Mouse (Mus musculus) WW6 (cell line): ENCODE data around the gene Prickle1.
A peak's percentile ranks its signal among the peaks of the same experiment; 100 is the strongest.

Experiments used
- DNase-seq: peaks from one replicate; pipeline ENCODE4 v3.0.0-alpha.2; 2013; ENCODE audit warnings: low read depth, low spot score

Gene Prickle1

DNA sequence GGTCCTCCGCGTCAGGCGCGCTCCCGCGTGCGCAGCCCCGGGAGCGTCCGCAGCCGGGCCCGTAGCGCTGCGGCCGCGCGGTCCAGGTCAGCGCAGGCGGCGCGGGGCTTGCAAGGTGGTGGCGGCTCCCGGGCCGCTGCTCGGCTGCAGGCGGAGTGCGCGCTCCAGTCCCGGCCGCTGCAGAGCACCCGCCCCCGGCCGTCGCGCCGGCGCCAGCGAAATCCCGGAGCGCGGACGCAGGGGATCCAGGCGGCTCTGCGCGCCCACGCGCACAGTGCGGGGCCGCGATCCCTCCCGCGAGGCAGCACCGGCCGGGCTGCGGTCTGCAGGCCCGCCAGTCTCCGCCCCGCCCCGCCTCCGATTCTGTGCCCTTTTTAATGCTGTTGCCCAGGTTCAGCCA lies at the start of gene Prickle1:
Gene Prickle1, minus strand, starts transcription at position 146 of the 400 bp plus-strand sequence.
- DNase-seq: peak; percentile 57

GRCm38 (mm10) chr15:93640221-93640620 lies 44.5 kb upstream of the Prickle1 start:
- no peak for DNase-seq

GRCm38 (mm10) chr15:93636976-93637375 lies 41.3 kb upstream of the Prickle1 start:
- no peak for DNase-seq

- no peak for DNase-seq
These were observed 39.9 kb upstream of the Prickle1 start for GRCm38 (mm10) chr15:93635603-93636002.

DNA sequence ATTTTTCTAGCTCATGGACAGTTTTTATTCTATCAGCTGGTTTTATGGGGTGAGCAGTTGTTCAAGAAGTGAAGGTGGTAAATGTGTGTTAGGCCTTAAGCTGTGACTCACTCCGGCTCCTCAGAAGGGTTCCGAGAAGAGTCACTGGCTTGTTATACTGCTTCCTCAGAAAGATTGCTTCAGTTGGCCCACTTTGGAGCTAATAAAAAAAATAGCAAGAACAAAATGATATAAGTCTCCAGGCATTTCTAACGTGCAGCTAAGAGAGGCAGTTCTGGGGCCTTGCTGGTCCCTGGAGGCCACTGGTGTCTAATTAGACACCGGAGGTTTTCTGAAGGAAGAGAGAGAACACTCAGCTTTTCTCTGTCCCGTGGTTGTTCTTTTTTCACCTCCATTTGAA lies 38.8 kb upstream of the Prickle1 start:
- DNase-seq: no peak

DNA sequence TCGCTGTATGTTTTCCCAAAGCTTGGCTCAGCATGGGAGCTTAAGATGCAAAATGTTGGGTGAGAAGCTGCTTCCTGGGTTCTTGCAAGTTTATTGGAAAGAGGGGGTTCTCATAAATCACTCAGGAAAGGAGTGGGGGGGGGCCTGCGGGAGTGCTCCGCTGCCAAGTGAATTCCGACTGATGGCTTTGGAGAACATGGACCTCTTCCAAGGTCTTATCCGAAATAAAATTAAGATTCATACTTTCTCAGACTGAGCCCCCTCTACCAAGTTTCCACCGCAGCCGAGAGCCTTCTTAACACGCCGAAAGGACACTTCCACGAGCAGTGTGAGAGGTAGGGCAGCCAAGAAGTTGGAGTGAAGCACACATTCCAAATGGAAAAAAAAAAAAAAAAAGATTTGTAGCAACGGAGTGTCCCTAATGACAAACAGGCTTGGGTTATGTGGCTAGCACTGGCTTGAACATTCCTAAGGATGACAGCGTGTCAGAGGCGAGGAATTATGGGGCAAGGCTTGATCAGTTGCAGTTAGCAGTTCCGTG lies 34.4 kb upstream of the Prickle1 start:
- no peak for DNase-seq

DNA sequence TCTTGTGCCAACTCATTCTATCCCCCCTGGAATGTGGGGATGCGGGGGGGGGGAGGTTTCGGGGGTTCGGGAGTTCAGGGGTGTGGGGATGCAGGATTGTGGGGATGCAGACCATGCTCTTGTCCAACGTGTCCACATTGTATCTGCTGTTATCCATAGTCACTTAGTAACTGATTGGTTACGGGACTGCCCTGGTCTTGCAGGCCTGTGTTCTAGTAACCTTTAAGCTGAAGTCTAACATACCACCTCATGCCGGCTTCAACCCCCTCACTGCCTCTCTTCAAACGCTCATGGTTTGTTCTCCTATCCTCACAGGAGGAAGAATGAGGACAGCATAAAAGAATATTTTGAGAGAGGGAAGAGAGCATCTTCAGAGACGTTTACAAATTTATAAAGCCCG lies 33.5 kb upstream of the Prickle1 start:
- no peak for DNase-seq

- no peak for DNase-seq
These were observed 32.4 kb upstream of the Prickle1 start for GRCm38 (mm10) chr15:93627836-93628797.

DNA sequence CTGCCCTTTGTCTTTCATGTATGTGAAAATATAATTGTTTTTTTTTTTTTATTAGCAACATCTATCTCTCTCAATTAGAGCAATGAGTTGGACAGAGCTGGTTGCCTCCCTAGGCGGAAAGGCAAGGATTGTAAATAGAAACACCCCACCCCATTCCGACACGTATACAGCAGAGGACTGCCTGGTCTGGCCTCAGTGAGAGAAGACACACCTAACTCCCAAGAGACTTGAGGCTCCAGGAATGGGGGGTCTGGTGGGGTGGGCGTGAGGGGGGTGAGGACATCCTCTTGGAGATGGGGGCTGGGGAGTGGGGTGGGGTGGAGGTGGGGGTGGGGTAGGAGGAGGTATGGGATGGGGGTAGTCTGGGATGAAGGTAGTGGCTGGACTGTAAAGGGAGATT lies 23.9 kb upstream of the Prickle1 start:
- no peak for DNase-seq

DNA sequence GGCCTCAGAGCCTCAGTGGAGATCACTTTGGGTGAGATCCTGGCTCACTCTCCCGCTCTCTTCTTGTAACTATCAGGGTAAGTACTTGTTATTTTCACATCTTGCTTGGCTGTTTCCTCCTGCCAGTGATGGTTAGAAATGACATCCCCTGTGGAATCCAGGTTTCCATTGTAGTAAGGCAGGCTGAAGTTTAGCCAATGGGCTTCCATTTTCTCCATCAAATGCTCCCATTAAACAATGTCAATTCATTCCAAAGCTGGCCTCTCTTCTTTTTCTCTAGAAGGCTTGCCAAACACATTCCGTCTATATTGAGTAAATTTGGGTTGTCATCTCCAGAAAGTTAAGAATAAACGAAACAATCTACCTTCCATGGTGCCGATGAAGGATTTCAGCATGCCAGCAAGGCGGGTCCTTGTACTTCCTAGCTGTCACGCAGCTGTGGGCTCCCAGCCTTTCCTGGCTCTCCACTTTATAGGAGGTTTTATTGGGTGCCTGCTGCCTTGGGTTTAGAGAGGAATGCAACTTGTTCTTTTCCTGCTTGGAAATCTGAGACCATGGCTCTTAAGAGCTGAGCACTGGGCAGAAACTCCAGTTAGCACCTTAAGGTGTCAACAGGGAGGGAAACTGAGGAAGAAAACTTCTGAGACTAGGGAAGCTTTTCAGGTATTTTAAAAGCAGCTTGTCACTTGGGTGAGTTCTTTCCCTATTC lies 22.9 kb upstream of the Prickle1 start:
- DNase-seq: no peak

DNA sequence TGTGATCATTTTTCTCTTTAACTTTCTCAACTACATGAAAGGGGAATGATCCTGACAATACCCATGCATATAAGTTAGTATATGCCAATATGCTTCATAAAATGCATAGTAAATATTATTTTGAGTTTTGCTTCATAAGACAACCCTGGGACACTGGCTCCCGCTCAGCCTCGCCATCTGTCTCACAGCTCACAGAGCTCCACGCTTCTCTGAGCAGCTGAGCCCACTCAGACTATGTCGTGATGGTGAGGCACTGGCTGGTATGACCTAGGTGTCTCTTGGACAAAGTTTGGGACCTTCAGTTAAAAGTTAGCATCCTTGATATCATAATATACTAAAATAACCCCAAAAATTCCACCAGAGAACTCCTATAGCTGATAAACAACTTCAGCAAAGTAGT lies 20.6 kb upstream of the Prickle1 start:
- no peak for DNase-seq

DNA sequence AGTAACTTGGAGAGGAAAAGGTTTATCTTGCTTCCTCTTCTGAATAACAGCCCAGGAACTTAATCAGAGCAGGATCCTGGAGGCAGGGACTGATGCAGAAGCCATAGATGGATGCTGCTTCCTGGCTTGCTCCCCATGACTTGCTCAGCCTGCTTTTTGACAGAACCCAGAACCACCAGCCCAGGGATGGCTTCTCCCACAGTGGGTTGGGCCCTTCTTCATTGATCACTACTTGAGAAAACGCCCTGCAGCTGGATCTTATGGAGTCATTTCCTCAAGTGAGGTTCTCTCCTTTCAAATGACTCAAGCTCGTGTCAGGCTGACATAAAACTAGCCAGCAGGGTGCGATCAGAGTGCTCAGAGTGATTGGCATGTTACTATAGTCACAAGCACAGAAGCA lies 19.3 kb upstream of the Prickle1 start:
- no peak for DNase-seq

DNA sequence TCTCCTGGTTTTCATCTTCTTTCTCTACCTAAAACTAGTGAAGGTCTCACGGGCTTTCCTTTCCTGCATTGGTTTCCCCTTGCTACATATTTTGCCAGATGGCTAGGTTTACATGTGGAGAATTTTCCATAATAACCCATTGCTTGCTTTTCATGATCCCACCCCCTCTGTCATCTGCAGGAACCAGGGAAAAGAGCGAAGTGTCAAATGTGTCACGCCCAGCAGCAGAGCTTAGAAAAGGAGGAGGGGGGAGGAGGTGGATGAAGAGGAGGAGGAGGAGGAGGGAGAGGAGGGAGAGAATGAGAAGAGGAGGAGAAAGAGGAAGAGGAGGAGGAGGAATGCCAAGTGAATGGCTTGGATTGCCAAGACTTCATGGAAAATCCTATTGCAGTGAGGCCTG lies 17.9 kb upstream of the Prickle1 start:
- DNase-seq: no peak

DNA sequence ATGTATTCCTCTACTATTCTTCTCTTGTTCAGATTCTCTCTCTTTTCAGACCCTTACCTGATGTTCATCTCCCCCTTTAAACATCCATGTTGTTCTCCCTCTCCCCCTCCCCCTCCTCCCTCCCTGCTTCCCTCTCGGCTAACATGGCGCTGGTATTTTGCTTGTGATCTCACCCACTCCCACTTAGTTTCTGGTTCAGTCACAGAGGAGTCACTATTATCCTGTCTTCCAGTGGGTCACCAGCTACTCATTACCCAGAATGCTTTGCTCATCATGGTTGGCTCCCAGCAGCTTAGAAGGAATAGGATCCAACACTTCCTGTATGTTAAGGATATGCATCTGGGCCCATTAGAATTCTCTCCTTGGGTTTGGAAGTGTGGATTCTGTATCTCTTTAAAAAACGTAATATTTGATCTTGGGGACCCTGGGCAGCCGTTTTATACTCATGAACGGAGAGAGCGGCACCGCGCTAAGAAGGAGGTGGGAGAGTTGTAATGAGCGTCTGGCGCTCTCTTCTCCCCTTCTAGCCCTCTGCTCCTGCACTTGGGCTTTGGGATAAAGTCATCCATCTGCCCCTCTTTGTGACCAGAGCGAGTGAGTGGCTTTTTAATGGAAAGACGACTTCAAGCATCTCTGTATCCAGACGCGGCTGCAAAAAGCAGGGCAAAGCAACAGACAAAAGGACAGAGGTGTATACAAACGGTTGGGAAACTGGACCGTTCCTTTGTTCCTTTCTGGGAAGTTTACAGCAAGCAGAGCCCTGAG lies 16.0 kb upstream of the Prickle1 start:
- no peak for DNase-seq

GRCm38 (mm10) chr15:93610721-93611201 lies 15.1 kb upstream of the Prickle1 start:
- no peak for DNase-seq

DNA sequence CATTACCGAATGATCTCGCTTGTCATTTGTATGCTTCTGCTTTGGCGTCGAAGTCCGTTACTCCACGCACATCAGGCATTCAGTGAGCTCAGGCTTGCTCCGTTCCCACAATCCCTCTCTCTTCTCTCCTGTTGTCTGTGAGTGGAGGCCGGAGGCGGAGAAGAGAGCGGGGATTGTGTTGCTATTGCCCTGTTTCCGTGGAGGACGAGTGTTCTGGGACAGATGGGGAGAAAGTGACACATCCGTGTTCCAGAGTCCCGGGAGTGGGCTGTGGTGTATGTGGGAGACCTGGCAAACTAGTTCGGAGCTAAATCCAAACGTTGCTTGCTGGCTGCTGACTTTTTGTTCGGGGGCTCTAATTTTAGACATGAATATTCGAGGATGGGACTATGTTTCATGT lies 14.6 kb upstream of the Prickle1 start:
- DNase-seq: no peak

DNA sequence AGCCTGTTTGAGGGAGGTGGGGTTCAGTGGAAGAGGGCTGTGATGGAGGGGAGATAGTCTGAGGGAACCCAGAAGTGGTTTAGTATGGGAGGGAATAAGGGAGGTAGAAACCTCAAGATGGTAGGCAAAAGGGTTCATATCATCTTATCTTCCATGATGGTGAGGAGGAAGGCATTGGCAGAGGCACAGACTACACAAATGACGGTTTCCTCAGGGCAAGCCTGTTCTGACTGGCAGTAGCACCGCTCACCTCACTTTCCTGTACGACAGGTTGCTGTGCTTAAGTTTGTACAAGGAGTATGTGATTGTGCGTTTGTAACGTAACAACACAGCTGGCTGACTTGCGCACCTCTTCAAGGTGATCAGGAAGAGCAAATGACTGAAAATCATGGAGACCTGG lies 7.2 kb upstream of the Prickle1 start:
- DNase-seq: no peak

GRCm38 (mm10) chr15:93601461-93602015 lies 5.8 kb upstream of the Prickle1 start:
- no peak for DNase-seq

DNA sequence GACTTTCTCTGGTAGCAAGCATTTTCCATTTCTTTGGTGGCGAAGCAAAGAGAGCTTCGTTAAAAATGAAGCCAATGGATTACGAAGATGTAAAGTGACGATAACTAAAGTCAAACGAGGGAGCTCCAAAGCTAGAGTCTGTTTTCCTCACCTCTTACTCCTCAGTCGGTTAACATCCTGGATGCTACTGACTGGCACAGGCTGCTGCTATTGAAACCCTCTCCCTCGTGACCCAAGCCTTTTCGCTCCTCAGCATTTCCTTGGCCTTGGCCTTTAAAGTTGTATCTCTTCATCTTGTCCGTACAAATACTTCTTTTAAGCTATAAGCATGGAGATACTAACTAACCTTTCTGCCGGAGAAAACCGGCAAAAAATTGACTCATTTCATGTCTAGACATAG lies 1.3 kb upstream of the Prickle1 start:
- no peak for DNase-seq

DNA sequence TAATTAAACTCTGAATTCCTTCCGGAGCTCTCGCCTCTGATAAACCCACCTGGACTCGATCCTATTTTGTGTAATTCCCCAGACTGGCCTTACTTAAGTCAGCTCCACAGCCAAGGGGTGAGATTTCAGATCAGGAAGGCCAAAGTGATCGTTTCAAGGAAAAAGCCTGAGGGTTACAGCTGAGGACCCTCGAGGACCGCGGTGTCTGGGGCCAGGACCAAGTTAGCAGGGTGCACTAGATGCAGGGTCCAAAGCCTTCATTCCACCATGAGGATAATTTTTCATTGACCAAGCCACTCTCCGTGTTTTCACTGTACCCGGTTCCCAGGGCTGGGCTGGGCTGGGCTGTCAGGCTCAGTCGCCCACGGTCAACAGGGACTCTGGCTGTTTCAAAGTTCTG lies 594 bp upstream of the Prickle1 start:
- no peak for DNase-seq
